Mouse (Mus musculus): ENCODE results near the gene Cr1l.

DNA sequence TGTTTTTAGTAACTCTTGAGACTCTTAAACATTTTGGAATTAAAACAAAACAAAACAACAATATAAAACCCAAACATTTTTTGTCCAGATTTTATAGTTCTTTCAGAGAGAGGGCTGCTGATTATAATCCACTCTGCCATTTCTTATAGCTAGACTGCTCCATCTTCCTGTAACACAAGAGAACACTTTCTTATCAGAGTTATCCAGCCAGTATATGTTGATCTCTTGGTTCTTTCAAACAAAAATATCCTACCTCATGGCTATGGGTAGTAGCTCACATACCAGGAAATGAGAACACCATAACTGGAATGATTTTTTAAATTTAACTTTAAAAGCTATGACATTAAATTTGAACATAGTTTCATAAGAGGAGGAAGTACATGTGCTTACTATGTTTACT, 49.2 kb downstream of the Cr1l start:
- TF ChIP-seq POLR2A (IDR thresholded peaks at IDR 0.05; ENCODE audit: control insufficient read depth, low read depth, low read length) (no peak), CTCF (IDR thresholded peaks at IDR 0.05; ENCODE audit: control insufficient read depth, insufficient read depth, insufficient replicate concordance, low read depth, low read length) (no peak)

All from testis, adult 2 months (tissue).